Mouse (Mus musculus) liver, postnatal 0 days (tissue): ENCODE measurements around the gene Olfr1298. TPM values are rescaled to one million over a fixed set of nuclear protein-coding genes. Genes with fewer than 3 reads are reported as not detected.

Experiments used
- ATAC-seq: fragments of 200-750 bp; cut with Nextera tagmentation; 2 replicates; pipeline ENCODE4 v1.8.0; 2017; ENCODE audit warnings: mild to moderate bottlenecking, moderate library complexity
- DNase-seq: peaks from one replicate; pipeline ENCODE4 v3.0.0-alpha.2; 2016
- H3K27ac ChIP-seq: fragments of 300-500 bp; sonication (generic); 2 replicates; pipeline ENCODE4 v1.5.1; 2014; ENCODE audit warnings: antibody characterized with exemption, moderate library complexity, mild to moderate bottlenecking, low read depth
- H3K27me3 ChIP-seq: fragments of 300-500 bp; sonication (generic); 2 replicates; pipeline ENCODE4 v1.6.1; 2014; ENCODE audit warnings: low read length, control low read depth, mixed read lengths; ENCODE audit not compliant: insufficient read depth
- H3K36me3 ChIP-seq: fragments of 300-500 bp; sonication (generic); replicated peaks from 2 replicates; pipeline ENCODE4 v1.6.1; 2014; ENCODE audit warnings: mild to moderate bottlenecking, control low read depth, low read length, moderate library complexity, mixed read lengths; ENCODE audit not compliant: insufficient read depth
- H3K4me1 ChIP-seq: fragments of 300-500 bp; sonication (generic); 2 replicates; pipeline ENCODE4 v1.6.1; 2014; ENCODE audit warnings: antibody characterized with exemption, mild to moderate bottlenecking, control low read depth; ENCODE audit not compliant: insufficient read depth
- H3K4me2 ChIP-seq: fragments of 300-500 bp; sonication (generic); 2 replicates; pipeline ENCODE4 v1.6.1; 2014; ENCODE audit warnings: low read depth, mild to moderate bottlenecking, low read length, moderate library complexity, mixed read lengths
- H3K4me3 ChIP-seq: fragments of 300-500 bp; sonication (generic); 2 replicates; pipeline ENCODE4 v1.5.1; 2014; ENCODE audit warnings: low read depth, low read length
- H3K9ac ChIP-seq: fragments of 300-500 bp; sonication (generic); replicated peaks from 2 replicates; pipeline ENCODE4 v1.6.1; 2014; ENCODE audit warnings: mild to moderate bottlenecking, moderate library complexity
- H3K9me3 ChIP-seq: fragments of 300-500 bp; sonication (generic); 2 replicates; pipeline ENCODE4 v1.6.1; 2016; ENCODE audit warnings: mild to moderate bottlenecking, control low read depth, low read length, mixed read lengths
- CTCF ChIP-seq: sonication (generic); IDR thresholded peaks from 2 replicates; pipeline ENCODE4 v1.5.1; 2016; ENCODE audit warnings: antibody characterized with exemption, low read depth
- EP300 ChIP-seq: IDR thresholded peaks from 2 replicates; pipeline ENCODE4 v1.6.1; 2016; ENCODE audit warnings: antibody characterized with exemption, low read depth, mild to moderate bottlenecking
- WGBS: fragments of 180-500 bp; shearing (Covaris S2); extraction: QIAGEN DNeasy Blood & Tissue Kit; methylation state at CpG from one replicate; pipeline ENCODE4 v1.1.7; 2014; ENCODE audit not compliant: insufficient replicate concordance; 5-methylcytosine and 5-hydroxymethylcytosine counted together
- polyA plus RNA-seq: library from polyadenylated mRNA; unstranded; fragments of >200 nt; fragmentation: Nextera tagmentation; extraction: Ambion mirVana; gene quantifications from 2 replicates; pipeline ENCODE4 v1.2.1, GENCODE M21; 2015

The Olfr1298 gene
- polyA plus RNA-seq, result not detected in 2 replicates

- ATAC-seq, result no peak
- WGBS, result 63% methylated on average over 1 of the region's 1 CpGs
- DNase-seq, result no peak
These were observed at the start of gene Olfr1298 for GRCm38 (mm10) chr2:111649101-111649500. Olfr1298 (minus strand) TSS chr2:111649201.

DNA sequence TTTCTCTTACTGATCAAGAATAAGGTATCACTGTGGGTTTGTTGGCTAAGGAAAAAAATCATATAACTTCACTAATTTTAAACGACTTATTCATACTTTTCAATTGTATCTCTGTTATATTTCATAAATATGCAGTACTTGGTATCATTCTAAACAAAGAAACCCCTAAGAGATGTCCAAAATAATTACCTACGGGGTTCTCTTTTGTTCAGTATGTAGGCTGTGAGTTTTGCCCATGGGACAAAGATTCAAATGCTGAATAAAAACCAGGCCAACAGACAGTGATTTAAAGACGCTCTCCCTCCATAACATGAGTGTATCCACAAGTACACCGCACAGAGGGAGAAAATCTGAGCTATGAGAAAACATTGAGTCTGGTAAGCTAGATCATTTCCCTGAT, 12.1 kb upstream of the Olfr1298 start, which contains the start of gene Olfr1299:
Gene Olfr1299 (plus strand): TSS at position 301 of the 400 bp plus-strand sequence.
- H3K27me3 ChIP-seq, result no peaks in the 10 kb centered on the region
- no peak for TF ChIP-seq CTCF
- no peak for TF ChIP-seq EP300
- H3K4me3 ChIP-seq, result no peak within 1 kb of the TSS
- H3K9ac ChIP-seq, result no peak within 1 kb of the TSS
- no peak within 1 kb of the TSS for H3K27ac ChIP-seq
- 68% methylated on average over 4 of the region's 4 CpGs for WGBS
- no peaks in the 10 kb centered on the region for H3K4me1 ChIP-seq
- no peak for ATAC-seq
- DNase-seq, result no peak
- no peaks in the 10 kb centered on the region for H3K36me3 ChIP-seq
- H3K9me3 ChIP-seq, result no peaks in the 10 kb centered on the region
- H3K4me2 ChIP-seq, result no peak within 1 kb of the TSS

More at GRCm38 (mm10) chr2:111649101-111649500, at the start of gene Olfr1298:
- Histone ChIP-seq H3K36me3 (no peaks in the 10 kb centered on the region), H3K27ac (no peak within 1 kb of the TSS), H3K4me1 (no peaks in the 10 kb centered on the region), H3K27me3 (no peaks in the 10 kb centered on the region), H3K4me2 (no peak within 1 kb of the TSS), H3K9ac (no peak within 1 kb of the TSS), H3K4me3 (no peak within 1 kb of the TSS), H3K9me3 (no peaks in the 10 kb centered on the region)
- no peak for TF ChIP-seq EP300

- no peaks in the 10 kb centered on the region for H3K4me1 ChIP-seq
- H3K9me3 ChIP-seq, result no peaks in the 10 kb centered on the region
- no peaks in the 10 kb centered on the region for H3K27me3 ChIP-seq
- no peak within 1 kb of the TSS for H3K9ac ChIP-seq
- no peak within 1 kb of the TSS for H3K4me3 ChIP-seq
- DNase-seq (no peak), ATAC-seq (no peak)
- H3K36me3 ChIP-seq, result no peaks in the 10 kb centered on the region
- no peak within 1 kb of the TSS for H3K27ac ChIP-seq
- 48% methylated on average over 1 of the region's 1 CpGs for whole genome bisulfite sequencing
- TF ChIP-seq CTCF (no peak), EP300 (no peak)
- no peak within 1 kb of the TSS for H3K4me2 ChIP-seq
These were observed 22.6 kb downstream of the Olfr1298 start, which contains the start of gene Olfr1297 for GRCm38 (mm10) chr2:111626397-111626796. Olfr1297 (minus strand) TSS chr2:111626497.

Other genes starting within 250 kb of the Olfr1298 start
- not detected in 2 replicates for gene Olfr1286, start 226.1 kb downstream of the Olfr1298 start, polyA plus RNA-seq
- gene Olfr1287, start 200.1 kb downstream of the Olfr1298 start, polyA plus RNA-seq, result not detected in 2 replicates
- gene Olfr1288, start 175.1 kb downstream of the Olfr1298 start, polyA plus RNA-seq, result not detected in 2 replicates
- not detected in 2 replicates for gene Olfr1289, start 168.4 kb downstream of the Olfr1298 start, polyA plus RNA-seq
- gene Olfr1290, start 155.4 kb downstream of the Olfr1298 start, polyA plus RNA-seq, result not detected in 2 replicates
- not detected in 2 replicates for gene Olfr1291-ps1, start 152.0 kb downstream of the Olfr1298 start, polyA plus RNA-seq
- gene Olfr1293-ps, start 124.0 kb downstream of the Olfr1298 start, polyA plus RNA-seq, result not detected in 2 replicates
- gene Olfr1294, start 108.9 kb downstream of the Olfr1298 start, polyA plus RNA-seq, result not detected in 2 replicates
- not detected in 2 replicates for gene Olfr1295, start 79.5 kb downstream of the Olfr1298 start, polyA plus RNA-seq
- not detected in 2 replicates for gene Olfr1297, start 22.7 kb downstream of the Olfr1298 start, polyA plus RNA-seq
- not detected in 2 replicates for gene Olfr1299, start 12.2 kb upstream of the Olfr1298 start, polyA plus RNA-seq
- not detected in 2 replicates for gene Olfr1301, start 101.8 kb upstream of the Olfr1298 start, polyA plus RNA-seq
- not detected in 2 replicates for gene Olfr1302, start 128.2 kb upstream of the Olfr1298 start, polyA plus RNA-seq
- gene Olfr1303, start 171.1 kb upstream of the Olfr1298 start, polyA plus RNA-seq, result not detected in 2 replicates
- gene Olfr1305, start 227.9 kb upstream of the Olfr1298 start, polyA plus RNA-seq, result not detected in 2 replicates